Mouse (Mus musculus): ENCODE measurements around the gene Recql.

The Recql gene

GRCm38 (mm10) chr6:142387011-142387754 is at the start of gene Recql, which contains the start of gene Golt1b:
Recql (minus strand) TSS chr6:142387087.
Golt1b (plus strand) TSS chr6:142387221.
- peak; percentile 98 for DNase-seq

GRCm38 (mm10) chr6:142429072-142429471 is 42.2 kb upstream of the Recql start:
- no peak for DNase-seq

- no peak for DNase-seq
Measured at GRCm38 (mm10) chr6:142424976-142425375, 38.1 kb upstream of the Recql start.

- DNase-seq = no peak
Measured at GRCm38 (mm10) chr6:142414597-142414996, 27.7 kb upstream of the Recql start.

- DNase-seq = no peak
Measured at GRCm38 (mm10) chr6:142413845-142414244, 27.0 kb upstream of the Recql start.

GRCm38 (mm10) chr6:142412906-142413491 is 26.1 kb upstream of the Recql start, which contains the start of gene Spx:
Spx (plus strand) TSS chr6:142413441.
- no peak for DNase-seq

- no peak for DNase-seq
Measured at GRCm38 (mm10) chr6:142411140-142411539, 24.3 kb upstream of the Recql start.

- no peak for DNase-seq
Measured at GRCm38 (mm10) chr6:142395756-142396155, 8.9 kb upstream of the Recql start.

GRCm38 (mm10) chr6:142394669-142395068 is 7.8 kb upstream of the Recql start:
- DNase-seq = no peak

GRCm38 (mm10) chr6:142392312-142392711 is 5.4 kb upstream of the Recql start:
- DNase-seq = no peak

- no peak for DNase-seq
Measured at GRCm38 (mm10) chr6:142389101-142389500, 2.2 kb upstream of the Recql start.

- DNase-seq = no peak
Measured at GRCm38 (mm10) chr6:142387755-142388271, 926 bp upstream of the Recql start.

- DNase-seq = no peak
Measured at GRCm38 (mm10) chr6:142386285-142387010, 439 bp downstream of the Recql start.

GRCm38 (mm10) chr6:142384521-142384920 is 2.4 kb downstream of the Recql start:
- no peak for DNase-seq

GRCm38 (mm10) chr6:142381615-142382014 is 5.3 kb downstream of the Recql start:
- no peak for DNase-seq

GRCm38 (mm10) chr6:142379961-142380360 is 6.9 kb downstream of the Recql start:
- DNase-seq = no peak

- no peak for DNase-seq
Measured at GRCm38 (mm10) chr6:142378576-142379330, 8.1 kb downstream of the Recql start.

GRCm38 (mm10) chr6:142377081-142377480 is 9.8 kb downstream of the Recql start:
- no peak for DNase-seq

- DNase-seq = no peak
Measured at GRCm38 (mm10) chr6:142369568-142369967, 17.3 kb downstream of the Recql start.

GRCm38 (mm10) chr6:142367565-142367964 is 19.3 kb downstream of the Recql start:
- no peak for DNase-seq

- DNase-seq = no peak
Measured at GRCm38 (mm10) chr6:142366473-142367018, 20.3 kb downstream of the Recql start.

GRCm38 (mm10) chr6:142365742-142366472 is 21.0 kb downstream of the Recql start:
- DNase-seq = no peak
